Mouse (Mus musculus) intestine, embryonic 15.5 days (tissue): ENCODE measurements at regions not wholly inside any gene's neighbourhood (a gene's known extent, or its start where the extent isn't known, plus 50 kb on each side); places are given as distances from the start of the nearest gene placed in this dataset.

Experiments used
- ATAC-seq: fragments of 200-750 bp; cut with Nextera tagmentation; 2 replicates; pipeline ENCODE4 v1.8.0; 2017; ENCODE audit warnings: moderate TSS enrichment, moderate library complexity
- H3K27ac ChIP-seq: fragments of 300-500 bp; sonication (generic); 2 replicates; pipeline ENCODE4 v1.5.1; 2015; ENCODE audit warnings: mild to moderate bottlenecking, inconsistent platforms
- H3K27me3 ChIP-seq: fragments of 300-500 bp; sonication (generic); replicated peaks from 2 replicates; pipeline ENCODE4 v1.6.1; 2015; ENCODE audit warnings: inconsistent platforms
- H3K36me3 ChIP-seq: fragments of 300-500 bp; sonication (generic); 2 replicates; pipeline ENCODE4 v1.6.1; 2015; ENCODE audit warnings: inconsistent platforms
- H3K4me1 ChIP-seq: fragments of 300-500 bp; sonication (generic); replicated peaks from 2 replicates; pipeline ENCODE4 v1.6.1; 2015; ENCODE audit warnings: inconsistent platforms
- H3K4me2 ChIP-seq: fragments of 300-500 bp; sonication (generic); replicated peaks from 2 replicates; pipeline ENCODE4 v1.6.1; 2015; ENCODE audit warnings: mild to moderate bottlenecking, inconsistent platforms
- H3K4me3 ChIP-seq: fragments of 300-500 bp; sonication (generic); replicated peaks from 2 replicates; pipeline ENCODE4 v1.5.1; 2015; ENCODE audit warnings: inconsistent platforms
- H3K9ac ChIP-seq: fragments of 300-500 bp; sonication (generic); 2 replicates; pipeline ENCODE4 v1.6.1; 2015; ENCODE audit warnings: inconsistent platforms
- H3K9me3 ChIP-seq: fragments of 300-500 bp; sonication (generic); 2 replicates; pipeline ENCODE4 v1.6.1; 2016; ENCODE audit warnings: inconsistent platforms
- WGBS: fragments of 180-500 bp; shearing (Covaris S2); methylation state at CpG from one replicate; pipeline ENCODE4 v1.1.7; 2015; 5-methylcytosine and 5-hydroxymethylcytosine counted together

- Histone ChIP-seq H3K4me2 (no peak overlapping the region), H3K27ac (no peak overlapping the region), H3K9ac (no peak overlapping the region), H3K4me3 (no peak overlapping the region), H3K4me1 (no peaks in the 10 kb centered on the region), H3K27me3 (no peaks in the 10 kb centered on the region), H3K36me3 (no peaks in the 10 kb centered on the region), H3K9me3 (no peaks in the 10 kb centered on the region)
- WGBS, result 74% methylated on average over 4 of the region's 4 CpGs
- no peak for ATAC-seq
Measured at GRCm38 (mm10) chr9:116352801-116353494, 177.8 kb upstream of the Tgfbr2 start.

- 45% methylated on average over 10 of the region's 10 CpGs for WGBS
- no peaks in the 10 kb centered on the region for H3K36me3 ChIP-seq
- H3K27ac ChIP-seq, result no peak overlapping the region
Measured at GRCm38 (mm10) chr9:116350804-116351547, 175.8 kb upstream of the Tgfbr2 start.

GRCm38 (mm10) chr9:116347021-116347420 lies 171.9 kb upstream of the Tgfbr2 start:
- Histone ChIP-seq H3K27me3 (no peaks in the 10 kb centered on the region), H3K4me3 (no peak overlapping the region), H3K27ac (no peak overlapping the region), H3K9me3 (no peaks in the 10 kb centered on the region), H3K9ac (no peak overlapping the region), H3K4me1 (no peaks in the 10 kb centered on the region), H3K4me2 (no peak overlapping the region), H3K36me3 (no peaks in the 10 kb centered on the region)
- ATAC-seq, result no peak
- 86% methylated on average over 8 of the region's 8 CpGs for WGBS

More at GRCm38 (mm10) chr9:116350804-116351547, 175.8 kb upstream of the Tgfbr2 start:
- Histone ChIP-seq H3K9me3 (no peaks in the 10 kb centered on the region), H3K4me1 (no peaks in the 10 kb centered on the region), H3K4me2 (no peak overlapping the region), H3K9ac (no peak overlapping the region), H3K4me3 (no peak overlapping the region), H3K27me3 (no peaks in the 10 kb centered on the region)
- ATAC-seq, result 0 out of 2 replicates have a peak, but pooled peaks have one; percentile 43

GRCm38 (mm10) chr9:116346495-116346894 lies 171.3 kb upstream of the Tgfbr2 start:
- H3K27ac ChIP-seq, result no peak overlapping the region
- no peak overlapping the region for H3K4me3 ChIP-seq
- no peak overlapping the region for H3K4me2 ChIP-seq
- ATAC-seq, result no peak
- H3K9ac ChIP-seq, result no peak overlapping the region
- no peaks in the 10 kb centered on the region for H3K27me3 ChIP-seq
- H3K36me3 ChIP-seq, result no peaks in the 10 kb centered on the region
- no peaks in the 10 kb centered on the region for H3K4me1 ChIP-seq
- 83% methylated on average over 7 of the region's 7 CpGs for WGBS
- H3K9me3 ChIP-seq, result no peaks in the 10 kb centered on the region

- Histone ChIP-seq H3K27ac (0 out of 2 replicates have a peak overlapping the region, but pooled peaks have one; percentile 27), H3K4me1 (no peaks in the 10 kb centered on the region), H3K4me3 (no peak overlapping the region), H3K4me2 (no peak overlapping the region), H3K27me3 (no peaks in the 10 kb centered on the region), H3K36me3 (no peaks in the 10 kb centered on the region), H3K9me3 (no peaks in the 10 kb centered on the region), H3K9ac (no peak overlapping the region)
- no peak for ATAC-seq
- WGBS, result 77% methylated on average over 3 of the region's 3 CpGs
Measured at GRCm38 (mm10) chr9:116343086-116343481, 167.9 kb upstream of the Tgfbr2 start.

GRCm38 (mm10) chr9:116342446-116343085 lies 167.4 kb upstream of the Tgfbr2 start:
- Histone ChIP-seq H3K27ac (no peak overlapping the region), H3K27me3 (no peaks in the 10 kb centered on the region), H3K4me3 (no peak overlapping the region), H3K9ac (no peak overlapping the region), H3K4me1 (no peaks in the 10 kb centered on the region), H3K4me2 (no peak overlapping the region), H3K36me3 (no peaks in the 10 kb centered on the region), H3K9me3 (no peaks in the 10 kb centered on the region)
- no peak for ATAC-seq
- 60% methylated on average over 8 of the region's 8 CpGs for WGBS

GRCm38 (mm10) chr9:116342009-116342408 lies 166.8 kb upstream of the Tgfbr2 start:
- no peak overlapping the region for H3K9ac ChIP-seq
- no peaks in the 10 kb centered on the region for H3K9me3 ChIP-seq
- H3K4me2 ChIP-seq, result no peak overlapping the region
- 75% methylated on average over 4 of the region's 4 CpGs for WGBS
- no peak overlapping the region for H3K4me3 ChIP-seq
- H3K27me3 ChIP-seq, result no peaks in the 10 kb centered on the region
- H3K27ac ChIP-seq, result no peak overlapping the region
- no peak for ATAC-seq
- no peaks in the 10 kb centered on the region for H3K4me1 ChIP-seq
- no peaks in the 10 kb centered on the region for H3K36me3 ChIP-seq

GRCm38 (mm10) chr9:116340952-116341351 lies 165.8 kb upstream of the Tgfbr2 start:
- H3K36me3 ChIP-seq, result no peaks in the 10 kb centered on the region
- H3K27me3 ChIP-seq, result no peaks in the 10 kb centered on the region
- H3K27ac ChIP-seq, result no peak overlapping the region
- no peak overlapping the region for H3K9ac ChIP-seq
- H3K9me3 ChIP-seq, result no peaks in the 10 kb centered on the region
- no peaks in the 10 kb centered on the region for H3K4me1 ChIP-seq
- no peak overlapping the region for H3K4me2 ChIP-seq
- ATAC-seq, result no peak
- H3K4me3 ChIP-seq, result no peak overlapping the region

GRCm38 (mm10) chr9:116338729-116339100 lies 163.6 kb upstream of the Tgfbr2 start:
- 90% methylated on average over 5 of the region's 5 CpGs for WGBS
- H3K27me3 ChIP-seq, result no peaks in the 10 kb centered on the region
- H3K27ac ChIP-seq, result no peak overlapping the region
- no peak overlapping the region for H3K4me3 ChIP-seq
- H3K4me1 ChIP-seq, result no peaks in the 10 kb centered on the region
- no peak for ATAC-seq
- no peak overlapping the region for H3K9ac ChIP-seq
- no peaks in the 10 kb centered on the region for H3K36me3 ChIP-seq
- no peaks in the 10 kb centered on the region for H3K9me3 ChIP-seq
- no peak overlapping the region for H3K4me2 ChIP-seq

GRCm38 (mm10) chr9:116338093-116338728 lies 163.1 kb upstream of the Tgfbr2 start:
- Histone ChIP-seq H3K36me3 (no peaks in the 10 kb centered on the region), H3K9ac (no peak overlapping the region), H3K4me2 (no peak overlapping the region), H3K4me3 (no peak overlapping the region), H3K27me3 (no peaks in the 10 kb centered on the region), H3K4me1 (no peaks in the 10 kb centered on the region), H3K9me3 (no peaks in the 10 kb centered on the region), H3K27ac (no peak overlapping the region)
- ATAC-seq, result no peak
- WGBS, result 82% methylated on average over 5 of the region's 5 CpGs

GRCm38 (mm10) chr9:116337446-116338010 lies 162.4 kb upstream of the Tgfbr2 start:
- Histone ChIP-seq H3K4me1 (no peaks in the 10 kb centered on the region), H3K9me3 (no peaks in the 10 kb centered on the region), H3K27ac (no peak overlapping the region), H3K9ac (no peak overlapping the region), H3K4me2 (no peak overlapping the region), H3K4me3 (no peak overlapping the region), H3K36me3 (no peaks in the 10 kb centered on the region), H3K27me3 (no peaks in the 10 kb centered on the region)
- 89% methylated on average over 8 of the region's 8 CpGs for WGBS
- no peak for ATAC-seq
